Mouse (Mus musculus) heart, adult 10 weeks (tissue): ENCODE measurements around the gene Clec2l. TPM values are rescaled to one million over a fixed set of nuclear protein-coding genes. Genes with fewer than 3 reads are reported as not detected.

Experiments used
- polyA plus RNA-seq: library from polyadenylated mRNA; stranded (reverse); fragments of 350-450 nt; fragmentation: Illumina TruSeq; extraction: RNeasy Lipid Tissue Mini Kit (QIAGEN cat#74804); gene quantifications from one replicate; pipeline ENCODE4 v1.2.3, GENCODE M21; 2014; ENCODE audit warnings: low read depth, low replicate concordance

Gene Clec2l
- 1.5 TPM for polyA plus RNA-seq

GRCm38 (mm10) chr6:38662714-38663615 lies at the start of gene Clec2l:
TSS of gene Clec2l (plus strand) at chr6:38663069.

GRCm38 (mm10) chr6:38636852-38637618 lies 25.8 kb upstream of the Clec2l start, which contains the start of gene Klrg2:
TSS of gene Klrg2 (minus strand) at chr6:38637242.

Other genes starting within 250 kb of the Clec2l start
- 11.0 TPM for gene Ubn2, start 229.1 kb upstream of the Clec2l start, polyA plus RNA-seq
- 272 TPM for gene Fmc1, start 129.6 kb upstream of the Clec2l start, polyA plus RNA-seq
- gene Luc7l2, start 111.7 kb upstream of the Clec2l start, polyA plus RNA-seq = 171 TPM
- gene Klrg2, start 25.8 kb upstream of the Clec2l start, polyA plus RNA-seq = 0.13 TPM
- 2.3 TPM for gene Tbxas1, start 212.3 kb downstream of the Clec2l start, polyA plus RNA-seq
- 31.9 TPM for gene Hipk2, start 213.1 kb downstream of the Clec2l start, polyA plus RNA-seq